Comparison of ENCODE assay signal across 8 mouse cellular contexts in the genomic region with DNA sequence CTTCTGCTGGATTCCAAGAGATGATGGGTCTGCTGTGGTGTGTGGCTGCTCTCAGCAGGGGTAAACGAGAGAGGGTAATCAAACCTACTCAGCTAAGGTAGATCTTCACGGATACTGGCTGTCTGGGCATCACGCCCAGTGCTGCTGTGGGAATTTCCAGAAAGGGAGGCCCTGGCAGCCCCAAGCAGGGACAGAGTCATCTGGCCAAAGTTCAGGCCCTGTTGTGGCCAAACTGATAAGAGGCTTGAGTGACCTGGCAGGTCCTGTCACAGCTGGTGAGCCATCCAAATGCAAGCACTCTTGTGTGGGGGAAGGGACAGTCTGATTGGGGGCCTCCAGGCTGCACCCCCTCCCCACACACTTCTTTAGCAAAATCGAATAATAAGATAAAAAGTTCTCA. TPM values are rescaled to one million over a fixed set of nuclear protein-coding genes. Genes with fewer than 3 reads are reported as not detected.
A peak's percentile ranks its signal among the peaks of the same experiment; 100 is the strongest.
DNase-seq lines count a peak whose midpoint lies in the region; ATAC-seq and TF ChIP-seq lines count a peak whose summit lies in the region.

No protein-coding gene starts in this region.

- ATAC-seq in megakaryocyte, adult 5-6 weeks (ENCODE audit: poor library complexity, severe bottlenecking), result no peak
- ATAC-seq in forebrain, embryonic 12.5 days (ENCODE audit: low FRiP score), result no peak
- no peak for ATAC-seq in CD4-positive, CD25-positive, alpha-beta regulatory T cell, adult 4 months

- peak overlapping the region; percentile 62 for H3K4me3 ChIP-seq in megakaryocyte, embryonic 14.5 days (replicated peaks)
- H3K4me3 ChIP-seq in small intestine, adult 2 months (ENCODE audit: low read depth, low read length), result no peak overlapping the region
- H3K4me3 ChIP-seq in forebrain, embryonic 12.5 days (replicated peaks), result no peak overlapping the region

- no peaks in the 10 kb centered on the region for H3K9me3 ChIP-seq in megakaryocyte, embryonic 14.5 days
- no peaks in the 10 kb centered on the region for H3K9me3 ChIP-seq in forebrain, embryonic 12.5 days

- no peak for TF ChIP-seq CTCF in small intestine, adult 2 months (IDR thresholded peaks at IDR 0.05; ENCODE audit: extremely low read depth, insufficient read length, insufficient replicate concordance, low read depth, low read length)

- peaks cover 96% of the 10 kb centered on the region for H3K4me1 ChIP-seq in megakaryocyte, embryonic 14.5 days
- peaks cover 70% of the 10 kb centered on the region for H3K4me1 ChIP-seq in small intestine, adult 2 months (ENCODE audit: control insufficient read depth, insufficient read depth, insufficient read length, low read length)
- H3K4me1 ChIP-seq in forebrain, embryonic 12.5 days, result peaks cover 38% of the 10 kb centered on the region

- H3K27ac ChIP-seq in small intestine, adult 2 months (ENCODE audit: insufficient read depth, low read depth, low read length), result peak overlapping the region; percentile 84
- no peak overlapping the region for H3K27ac ChIP-seq in forebrain, embryonic 12.5 days

- 13% methylated on average over 4 of the region's 4 CpGs for WGBS in small intestine, adult 2 months
- WGBS in forebrain, embryonic 12.5 days, result 72% methylated on average over 4 of the region's 4 CpGs

- no peak; the same call in 1 of the 2 replicates for TF ChIP-seq POLR2A in small intestine, adult 2 months (IDR thresholded peaks at IDR 0.05; ENCODE audit: low read depth, low read length)

- H3K9ac ChIP-seq in forebrain, embryonic 12.5 days, result no peak overlapping the region

- peaks cover 97% of the 10 kb centered on the region for H3K36me3 ChIP-seq in megakaryocyte, embryonic 14.5 days (replicated peaks; ENCODE audit: low read length)
- peaks cover 66% of the 10 kb centered on the region for H3K36me3 ChIP-seq in small intestine, adult 2 months (ENCODE audit: control insufficient read depth, insufficient read depth, low read length)
- H3K36me3 ChIP-seq in forebrain, embryonic 12.5 days (replicated peaks), result peaks cover 36% of the 10 kb centered on the region

- H3K4me2 ChIP-seq in forebrain, embryonic 12.5 days, result no peak overlapping the region

- H3K27me3 ChIP-seq in megakaryocyte, embryonic 14.5 days (replicated peaks), result no peaks in the 10 kb centered on the region
- H3K27me3 ChIP-seq in small intestine, adult 2 months (ENCODE audit: control insufficient read depth, insufficient read depth, low read length), result no peaks in the 10 kb centered on the region
- no peaks in the 10 kb centered on the region for H3K27me3 ChIP-seq in forebrain, embryonic 12.5 days

- DNase-seq in cerebellum, postnatal 36 days, result peak; percentile 46 to 58
- DNase-seq in kidney, adult 8-10 months, result peak; percentile 93 to 94
- DNase-seq in layer of hippocampus, adult 18-20 months (ENCODE audit: low spot score in 2 of 2), result no peak

RNA-seq across cellular contexts. Expression of gene B230217C12Rik, which starts 19.7 kb away (rescaled TPM):
- polyA plus RNA-seq in megakaryocyte, embryonic 14.5 days (2012; ENCODE audit: insufficient read depth, low replicate concordance), result 1.7 TPM in 1 of 2 replicates, not detected in the other
- 2.3 and 2.5 TPM in 2 replicates for total RNA-seq in megakaryocyte, adult 5-6 weeks (2015)
- 0.33 and 0.45 TPM in 2 replicates for total RNA-seq in megakaryocyte, adult 5-6 weeks (2017)
- polyA plus RNA-seq in small intestine, adult 2 months (2012; rRNA removed), result 0.43 and 0.44 TPM in 2 replicates
- 15.1 and 17.0 TPM in 2 replicates for polyA plus RNA-seq in forebrain, embryonic 12.5 days (2016; fragmentation: Nextera tagmentation; extraction: Ambion mirVana)
- polyA plus RNA-seq in CD4-positive, CD25-positive, alpha-beta regulatory T cell, adult 4 months (2017; shearing (Covaris generic)), result 1 to 10 TPM; 1.4 TPM
- total RNA-seq in layer of hippocampus, adult 18-20 months (2021), result 10 to 100 TPM; 70.8 to 71.5 TPM

RNA-seq across cellular contexts. Expression of gene Lasp1, which starts 22.0 kb away (rescaled TPM):
- polyA plus RNA-seq in megakaryocyte, embryonic 14.5 days (2012; ENCODE audit: insufficient read depth, low replicate concordance), result 51.2 and 77.7 TPM in 2 replicates
- 121 and 128 TPM in 2 replicates for total RNA-seq in megakaryocyte, adult 5-6 weeks (2015)
- total RNA-seq in megakaryocyte, adult 5-6 weeks (2017), result 315 and 351 TPM in 2 replicates
- 165 and 397 TPM in 2 replicates for polyA plus RNA-seq in small intestine, adult 2 months (2012; rRNA removed)
- polyA plus RNA-seq in forebrain, embryonic 12.5 days (2016; fragmentation: Nextera tagmentation; extraction: Ambion mirVana), result 103 and 109 TPM in 2 replicates
- polyA plus RNA-seq in CD4-positive, CD25-positive, alpha-beta regulatory T cell, adult 4 months (2017; shearing (Covaris generic)), result 10 to 100 TPM; 46.4 to 49.9 TPM
- 100 to 1,000 TPM; 107 to 110 TPM for total RNA-seq in layer of hippocampus, adult 18-20 months (2021)

RNA-seq across cellular contexts. Expression of gene Rpl23, which starts 38.6 kb away (rescaled TPM):
- polyA plus RNA-seq in megakaryocyte, embryonic 14.5 days (2012; ENCODE audit: insufficient read depth, low replicate concordance), result 25.9 and 294 TPM in 2 replicates
- total RNA-seq in megakaryocyte, adult 5-6 weeks (2015), result 1,123 and 1,179 TPM in 2 replicates
- total RNA-seq in megakaryocyte, adult 5-6 weeks (2017), result 895 and 904 TPM in 2 replicates
- polyA plus RNA-seq in small intestine, adult 2 months (2012; rRNA removed), result 10.2 and 22.0 TPM in 2 replicates
- 392 and 426 TPM in 2 replicates for polyA plus RNA-seq in forebrain, embryonic 12.5 days (2016; fragmentation: Nextera tagmentation; extraction: Ambion mirVana)
- 1,000 to 10,000 TPM in 1 of 2 experiments, 100 to 1,000 TPM in 1; 884 to 1,093 TPM for polyA plus RNA-seq in CD4-positive, CD25-positive, alpha-beta regulatory T cell, adult 4 months (2017; shearing (Covaris generic))
- total RNA-seq in layer of hippocampus, adult 18-20 months (2021), result 100 to 1,000 TPM; 367 to 379 TPM

RNA-seq across cellular contexts. Expression of gene 1700001P01Rik, which starts 45.1 kb away (rescaled TPM):
- polyA plus RNA-seq in megakaryocyte, embryonic 14.5 days (2012; ENCODE audit: insufficient read depth, low replicate concordance), result not detected in 2 replicates
- not detected in 2 replicates for total RNA-seq in megakaryocyte, adult 5-6 weeks (2015)
- total RNA-seq in megakaryocyte, adult 5-6 weeks (2017), result not detected in 2 replicates
- not detected in 2 replicates for polyA plus RNA-seq in small intestine, adult 2 months (2012; rRNA removed)
- 0.55 and 1.0 TPM in 2 replicates for polyA plus RNA-seq in forebrain, embryonic 12.5 days (2016; fragmentation: Nextera tagmentation; extraction: Ambion mirVana)
- not detected for polyA plus RNA-seq in CD4-positive, CD25-positive, alpha-beta regulatory T cell, adult 4 months (2017; shearing (Covaris generic))
- 1 to 10 TPM; 1.1 to 1.2 TPM for total RNA-seq in layer of hippocampus, adult 18-20 months (2021)

RNA-seq across cellular contexts. Expression of gene Cwc25, which starts 54.5 kb away (rescaled TPM):
- 2.6 and 14.6 TPM in 2 replicates for polyA plus RNA-seq in megakaryocyte, embryonic 14.5 days (2012; ENCODE audit: insufficient read depth, low replicate concordance)
- 11.1 and 11.8 TPM in 2 replicates for total RNA-seq in megakaryocyte, adult 5-6 weeks (2015)
- total RNA-seq in megakaryocyte, adult 5-6 weeks (2017), result 21.0 and 22.4 TPM in 2 replicates
- polyA plus RNA-seq in small intestine, adult 2 months (2012; rRNA removed), result 1.7 and 3.7 TPM in 2 replicates
- polyA plus RNA-seq in forebrain, embryonic 12.5 days (2016; fragmentation: Nextera tagmentation; extraction: Ambion mirVana), result 21.5 and 22.4 TPM in 2 replicates
- polyA plus RNA-seq in CD4-positive, CD25-positive, alpha-beta regulatory T cell, adult 4 months (2017; shearing (Covaris generic)), result 10 to 100 TPM; 25.2 to 33.8 TPM
- 10 to 100 TPM; 18.6 to 23.2 TPM for total RNA-seq in layer of hippocampus, adult 18-20 months (2021)

Comparison
In these comparisons a context has a peak if more than half of its experiments do, and no peak if none do; other contexts are left out.
1. DNase-seq: peak in cerebellum, postnatal 36 days (2 of 2) and kidney, adult 8-10 months (2 of 2); none in layer of hippocampus, adult 18-20 months (0 of 2).